Mouse (Mus musculus) regulatory T cell (primary cell): Measurements from ENCODE around the gene Pld1.

ENCODE experiments used
- in situ Hi-C: fragments of 300-600 bp; cut with MboI, MseI; formaldehyde crosslinking; loops from one replicate; pipeline ENCODE4 v1.15.1; 2025; ENCODE audit warnings: high pct_unique_total_duplicates

The Pld1 gene

DNA sequence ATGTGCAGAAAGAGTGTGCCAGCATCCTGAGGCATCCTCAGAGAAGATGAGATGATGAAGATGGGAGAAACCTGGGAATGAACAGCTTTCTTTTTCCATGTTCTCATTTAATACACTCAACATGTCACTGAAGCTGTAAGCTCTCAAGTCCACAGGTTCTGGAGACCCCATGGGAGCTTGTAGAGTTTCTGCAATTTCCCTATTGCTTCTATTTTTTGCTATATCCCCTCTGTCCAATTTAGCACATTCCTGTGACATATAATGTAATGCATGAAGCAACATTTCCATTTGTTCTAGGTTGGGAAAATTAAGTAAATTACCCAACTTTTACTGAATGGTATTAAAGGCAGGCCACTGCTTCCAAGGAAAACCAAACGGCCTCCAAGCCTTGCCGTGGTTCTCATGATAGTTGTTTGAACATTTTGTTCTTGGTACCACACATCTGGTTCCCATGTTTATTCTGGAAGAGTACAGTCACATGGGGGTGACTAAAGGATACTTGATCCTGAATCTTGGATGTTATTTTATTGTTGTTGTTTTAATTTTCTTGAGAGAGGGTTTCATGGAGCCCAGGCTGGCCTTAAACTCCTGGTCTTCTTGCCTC, 52.7 kb downstream of the Pld1 start:
- in situ Hi-C loops: no loop called here

DNA sequence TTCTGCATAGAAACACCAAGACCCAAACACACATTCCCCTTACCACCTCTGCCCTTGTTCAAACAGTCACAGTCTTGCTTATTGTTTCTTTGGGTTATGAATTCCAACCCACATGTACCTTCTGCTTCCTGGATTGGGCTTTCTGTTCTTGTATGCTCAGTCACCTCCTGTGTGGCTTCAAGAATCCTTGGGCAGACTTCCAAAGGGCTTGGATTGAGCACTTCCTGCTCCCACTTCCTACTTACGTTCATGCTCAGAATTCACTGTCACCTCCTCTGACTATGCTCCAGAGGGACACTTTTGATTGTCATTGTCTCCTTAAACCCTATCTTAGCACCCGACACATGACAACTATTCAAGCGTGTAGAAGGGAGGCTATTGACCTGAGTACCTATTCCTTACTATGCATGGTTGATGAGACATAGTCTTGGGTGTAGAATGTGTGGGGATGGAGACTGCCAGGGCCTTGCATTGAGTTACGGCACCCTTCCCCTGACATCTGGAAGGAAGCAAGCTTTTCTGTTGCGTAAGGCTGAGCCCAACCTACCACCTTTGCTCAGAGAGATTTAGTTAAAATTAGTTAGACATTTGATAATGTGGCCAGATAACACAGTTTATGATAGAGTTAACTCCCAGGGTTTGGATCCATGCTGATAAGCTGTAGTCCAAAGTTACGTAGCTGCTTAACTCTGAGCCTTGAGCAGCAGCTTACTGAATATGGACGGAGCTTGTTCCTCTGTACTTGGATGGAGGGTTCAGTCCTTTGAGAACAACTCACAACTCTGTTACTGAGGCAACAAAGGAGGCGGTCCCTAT, 55.9 kb downstream of the Pld1 start:
- in situ Hi-C loops: no loop called here

- in situ Hi-C loops: no loop called here
Observed at GRCm38 (mm10) chr3:28004321-28004720, 65.8 kb downstream of the Pld1 start.

DNA sequence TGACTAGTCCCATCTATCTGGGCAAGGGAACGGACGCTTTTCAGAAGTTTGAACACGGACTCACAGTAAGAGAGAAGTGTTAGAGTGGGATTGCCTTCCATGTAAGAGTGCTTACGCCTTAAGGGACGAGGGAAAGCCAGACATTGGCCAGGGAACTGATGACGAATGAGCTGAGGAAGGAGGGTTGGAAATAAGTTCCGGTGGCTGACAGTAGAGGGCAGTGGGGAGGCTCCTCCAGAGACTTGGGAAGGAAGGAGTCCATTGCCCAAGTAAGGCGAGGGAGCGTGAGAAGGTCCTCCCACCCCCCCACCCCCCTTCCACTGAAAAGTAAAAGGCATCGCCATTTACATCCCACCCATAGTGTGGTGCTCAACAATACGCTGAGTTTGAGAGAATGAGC, 69.2 kb downstream of the Pld1 start:
- in situ Hi-C loops: no loop called here

DNA sequence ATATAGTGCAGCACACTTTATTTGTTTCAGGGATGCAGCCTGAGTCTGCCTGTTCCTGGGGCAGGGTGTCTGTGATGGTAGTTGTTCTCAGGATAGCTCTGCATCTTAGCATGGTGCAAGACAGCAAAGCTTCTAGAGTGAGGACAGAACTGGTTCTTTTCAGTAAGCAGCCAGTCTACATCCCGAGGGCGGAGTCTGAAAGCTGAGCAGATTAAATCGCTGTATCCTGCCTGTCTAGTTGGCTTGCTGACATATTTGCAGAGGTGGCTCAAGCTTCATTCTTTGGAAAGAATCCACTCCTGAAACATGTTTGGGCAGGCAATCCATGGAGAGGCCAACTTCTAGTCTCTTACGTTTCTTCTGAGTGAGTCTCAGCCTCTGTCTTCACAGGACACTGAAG, 69.9 kb downstream of the Pld1 start:
- in situ Hi-C loops: no loop called here

DNA sequence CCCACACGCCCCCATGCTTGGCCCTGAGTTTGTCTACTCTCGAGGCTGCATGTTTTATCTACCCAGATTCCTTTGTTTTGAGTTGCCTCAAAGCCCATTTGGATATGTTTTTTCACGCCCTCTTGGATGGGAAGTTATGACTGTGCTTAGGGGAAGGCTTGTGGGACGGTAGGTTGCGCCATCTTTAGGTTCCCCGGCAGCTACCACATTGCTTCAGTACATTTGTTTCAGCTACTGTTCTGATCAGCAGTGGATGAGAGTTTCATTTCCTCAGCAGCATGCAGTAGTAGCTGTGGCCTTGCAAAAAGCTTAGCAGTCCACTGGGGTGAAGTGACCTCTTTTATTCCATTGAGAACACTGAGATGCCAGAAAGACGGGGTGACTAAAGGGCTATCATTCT, 73.7 kb downstream of the Pld1 start:
- in situ Hi-C loops: no loop called here

GRCm38 (mm10) chr3:28013441-28013840, 74.9 kb downstream of the Pld1 start:
- in situ Hi-C loops: no loop called here

GRCm38 (mm10) chr3:28017002-28017401, 78.5 kb downstream of the Pld1 start:
- in situ Hi-C loops: no loop called here

GRCm38 (mm10) chr3:28019727-28020126, 81.2 kb downstream of the Pld1 start:
- in situ Hi-C loops: no loop called here

- in situ Hi-C loops: no loop called here
Observed at GRCm38 (mm10) chr3:28020404-28020803, 81.9 kb downstream of the Pld1 start.

GRCm38 (mm10) chr3:28022191-28022590, 83.7 kb downstream of the Pld1 start:
- in situ Hi-C loops: no loop called here

GRCm38 (mm10) chr3:28026876-28027275, 88.4 kb downstream of the Pld1 start:
- in situ Hi-C loops: no loop called here

- in situ Hi-C loops: no loop called here
Observed at GRCm38 (mm10) chr3:28028456-28028855, 90.0 kb downstream of the Pld1 start.

DNA sequence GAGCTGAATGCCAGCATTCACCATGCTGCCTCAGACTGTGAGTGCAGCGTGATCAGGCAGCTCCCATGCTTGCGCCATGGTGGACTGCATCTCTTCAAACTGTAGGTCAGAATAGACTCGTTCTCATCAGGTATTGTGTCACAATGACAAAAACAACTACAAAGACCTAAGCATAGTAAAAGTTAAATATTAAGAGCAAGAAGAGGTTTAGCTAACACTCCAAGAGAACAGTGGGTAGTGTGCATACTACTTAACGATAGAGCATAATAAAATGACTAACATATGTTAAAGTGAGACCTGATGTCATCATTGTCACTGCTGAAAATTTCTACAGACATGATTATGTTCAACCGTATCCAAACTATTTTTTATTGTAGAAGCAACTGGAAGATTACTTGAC, 92.4 kb downstream of the Pld1 start:
- in situ Hi-C loops: no loop called here

GRCm38 (mm10) chr3:28031643-28032243, 93.2 kb downstream of the Pld1 start:
- in situ Hi-C loops: no loop called here

DNA sequence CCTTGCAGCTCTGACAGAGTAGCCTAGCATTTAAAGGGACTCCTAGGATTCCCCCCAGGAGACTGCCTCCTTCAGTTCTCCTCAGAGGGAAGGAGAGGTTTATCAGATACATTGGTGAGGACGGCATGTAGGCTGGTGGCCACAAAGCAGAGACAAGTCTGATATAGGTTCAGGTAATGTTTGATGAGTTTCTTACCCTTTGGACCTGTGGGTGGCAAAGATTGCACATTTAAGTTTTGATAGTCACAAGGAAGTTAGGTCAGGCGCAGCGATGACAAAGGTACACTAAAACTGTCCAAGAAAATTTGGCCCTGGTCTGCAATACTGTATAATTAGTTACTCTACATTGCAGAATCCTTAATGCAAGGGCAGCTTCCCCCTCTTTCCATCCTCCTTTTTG, 95.4 kb downstream of the Pld1 start:
- in situ Hi-C loops: no loop called here

DNA sequence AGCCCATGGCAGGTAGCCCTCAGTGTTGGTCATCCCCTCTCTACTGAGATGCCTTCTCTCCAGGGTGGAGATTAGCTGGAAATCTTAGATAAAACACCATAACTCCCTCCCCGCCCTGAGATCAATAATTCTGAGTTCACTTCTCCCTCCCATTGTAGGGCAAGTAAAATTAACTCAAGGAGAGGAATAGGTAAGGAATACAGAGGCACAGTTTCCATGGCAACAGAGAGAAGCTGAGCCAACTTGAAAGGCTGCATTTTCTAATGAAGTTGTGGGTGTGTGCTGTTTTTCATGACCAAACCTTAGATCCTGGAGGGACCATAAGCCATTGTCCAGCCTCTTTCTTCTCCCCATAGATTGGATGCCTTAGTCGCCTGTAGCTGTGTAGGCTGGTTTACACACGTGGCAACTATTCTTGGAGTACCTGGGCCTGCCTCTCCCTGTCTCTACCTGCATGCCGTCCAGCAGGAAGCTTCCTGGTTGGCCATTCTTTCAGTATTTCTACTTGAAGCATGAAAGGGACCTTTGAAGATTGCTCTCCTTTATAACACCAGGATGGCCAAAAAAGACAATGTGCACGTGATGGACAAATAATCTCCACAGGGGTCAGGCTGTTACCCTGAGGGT, 96.3 kb downstream of the Pld1 start:
- in situ Hi-C loops: no loop called here

DNA sequence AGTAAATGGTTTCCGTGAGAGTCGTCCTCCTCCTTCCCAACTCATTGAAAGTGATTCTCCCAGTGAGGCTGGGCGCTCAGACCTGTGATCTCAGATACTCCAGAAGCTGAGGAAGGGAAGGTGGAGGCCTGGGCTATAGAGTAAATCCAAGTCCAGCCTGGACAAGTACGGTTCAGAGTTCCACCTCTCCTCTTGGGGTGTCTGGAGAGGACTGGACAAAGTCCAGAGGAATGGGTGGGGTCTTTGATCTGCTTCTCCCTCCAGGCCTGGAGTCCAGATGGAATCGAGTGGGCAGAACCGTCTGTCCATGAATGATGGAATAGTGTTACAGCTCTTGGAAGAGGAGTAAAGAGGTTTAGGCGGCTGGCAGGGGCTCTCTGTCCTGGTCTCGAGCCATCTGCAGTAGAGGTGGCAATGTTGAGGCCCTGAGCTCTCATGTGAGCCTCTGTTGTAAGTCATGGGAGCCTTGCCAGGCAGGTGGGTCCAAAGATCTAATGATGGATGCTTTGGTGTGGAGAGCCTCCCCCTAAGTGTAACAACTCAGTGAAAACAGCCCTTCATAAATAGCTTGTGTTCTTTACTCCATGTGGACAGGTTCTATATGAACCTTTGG, 98.9 kb downstream of the Pld1 start:
- in situ Hi-C loops: no loop called here

- in situ Hi-C loops: no loop called here
Observed at GRCm38 (mm10) chr3:28038106-28038505, 99.6 kb downstream of the Pld1 start.

DNA sequence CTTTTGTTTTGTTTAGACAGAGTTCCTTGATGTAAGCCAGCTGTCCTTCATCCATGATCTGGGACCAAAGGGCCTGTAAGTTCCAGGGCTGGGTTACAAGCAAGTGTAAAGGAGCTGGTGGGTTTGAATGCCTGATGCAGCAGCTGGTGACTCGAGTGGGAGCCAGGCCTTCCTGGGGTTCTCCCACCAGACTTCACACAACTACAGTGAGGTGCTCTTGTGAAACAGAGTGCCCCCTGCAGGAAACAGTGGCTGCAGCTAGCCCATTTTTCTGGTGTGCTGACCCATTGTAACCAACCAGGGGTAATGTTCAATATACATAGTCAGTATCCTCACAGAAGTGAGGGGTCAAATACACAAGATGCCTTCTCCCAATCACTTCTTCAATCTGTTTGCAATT, 101.3 kb downstream of the Pld1 start:
- in situ Hi-C loops: no loop called here

DNA sequence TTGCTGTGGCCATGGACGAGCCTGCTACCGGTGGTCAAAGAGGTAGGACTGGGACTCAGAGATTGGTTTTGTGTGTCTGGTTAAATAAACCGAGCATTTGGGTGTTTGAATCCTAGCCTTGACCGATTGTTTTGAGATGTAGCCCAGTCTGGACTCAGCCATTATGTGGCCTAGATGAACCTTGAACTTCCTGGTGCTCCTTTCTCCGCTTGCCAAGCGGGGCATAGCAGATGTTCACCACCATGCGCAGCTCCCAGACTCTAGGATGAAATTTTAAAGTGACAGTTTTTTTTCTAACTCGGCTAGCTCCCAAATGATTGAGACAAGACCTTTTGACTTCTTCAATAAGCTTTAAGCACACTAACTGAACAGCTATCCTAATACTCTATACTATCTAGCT, 102.7 kb downstream of the Pld1 start:
- in situ Hi-C loops: no loop called here

DNA sequence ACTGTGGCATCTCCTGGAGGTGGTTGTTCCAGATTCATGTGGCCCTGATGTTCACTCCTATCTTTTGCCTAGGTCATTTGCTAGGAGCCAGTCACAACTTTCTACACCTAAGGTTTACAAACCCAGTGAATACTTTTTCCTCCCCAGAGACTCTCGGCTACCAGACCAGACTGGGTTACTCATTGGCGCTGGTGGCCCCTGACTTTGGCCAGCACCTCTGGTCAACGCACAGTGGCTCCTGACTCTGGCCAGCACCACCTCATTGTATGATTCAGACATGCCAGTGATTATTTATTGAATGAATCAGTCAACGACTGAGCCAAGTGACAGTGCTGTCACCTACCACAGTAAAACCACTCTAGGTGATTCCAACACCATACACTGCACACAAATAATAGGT, 103.9 kb downstream of the Pld1 start:
- in situ Hi-C loops: no loop called here
